Mouse (Mus musculus): ENCODE data around the gene Kcnip1. TPM values are rescaled to one million over a fixed set of nuclear protein-coding genes. Genes with fewer than 3 reads are reported as not detected.

Gene Kcnip1
- total and polyA plus RNA-seq, 2 experiments, result not detected

GRCm38 (mm10) chr11:33986525-33986924 is 6.4 kb downstream of the Kcnip1 start:
- no peaks in the 10 kb centered on the region for H3K4me1 ChIP-seq (ENCODE audit: control insufficient read depth, insufficient read depth, low read length)
- H3K4me3 ChIP-seq (ENCODE audit: insufficient read depth, low read depth, low read length), result no peak overlapping the region
- H3K27me3 ChIP-seq (ENCODE audit: control insufficient read depth, insufficient read depth, low read length), result no peaks in the 10 kb centered on the region
- no peak overlapping the region for H3K9ac ChIP-seq (ENCODE audit: low read depth, low read length)
- TF ChIP-seq POLR2A (IDR thresholded peaks at IDR 0.05; ENCODE audit: extremely low read depth, insufficient read depth, low read length) (no peak), CTCF (IDR thresholded peaks at IDR 0.05; ENCODE audit: low read depth, low read length) (no peak)
- 81% methylated on average over 2 of the region's 2 CpGs for WGBS
- H3K79me2 ChIP-seq (ENCODE audit: control insufficient read depth, insufficient read depth, low read length), result no peaks in the 10 kb centered on the region
- no peak for DNase-seq (ENCODE audit: extremely low read depth, low read depth, low spot score)
- H3K36me3 ChIP-seq (ENCODE audit: control insufficient read depth, insufficient read depth, low read length), result no peaks in the 10 kb centered on the region
- no peak overlapping the region for H3K27ac ChIP-seq (replicated peaks; ENCODE audit: insufficient read depth, low read depth, low read length)

GRCm38 (mm10) chr11:33980146-33980545 is 12.8 kb downstream of the Kcnip1 start:
- TF ChIP-seq CTCF (IDR thresholded peaks at IDR 0.05; ENCODE audit: low read depth, low read length) (no peak), POLR2A (IDR thresholded peaks at IDR 0.05; ENCODE audit: extremely low read depth, insufficient read depth, low read length) (no peak)
- WGBS, result 77% methylated on average over 4 of the region's 4 CpGs
- no peak overlapping the region for H3K4me3 ChIP-seq (ENCODE audit: insufficient read depth, low read depth, low read length)
- no peak for DNase-seq (ENCODE audit: extremely low read depth, low read depth, low spot score)
- H3K27me3 ChIP-seq (ENCODE audit: control insufficient read depth, insufficient read depth, low read length), result no peaks in the 10 kb centered on the region
- H3K79me2 ChIP-seq (ENCODE audit: control insufficient read depth, insufficient read depth, low read length), result no peaks in the 10 kb centered on the region
- H3K4me1 ChIP-seq (ENCODE audit: control insufficient read depth, insufficient read depth, low read length), result no peaks in the 10 kb centered on the region
- no peaks in the 10 kb centered on the region for H3K36me3 ChIP-seq (ENCODE audit: control insufficient read depth, insufficient read depth, low read length)
- no peak overlapping the region for H3K9ac ChIP-seq (ENCODE audit: low read depth, low read length)
- H3K27ac ChIP-seq (replicated peaks; ENCODE audit: insufficient read depth, low read depth, low read length), result no peak overlapping the region

GRCm38 (mm10) chr11:33975121-33975520 is 17.8 kb downstream of the Kcnip1 start:
- Histone ChIP-seq H3K27me3 (ENCODE audit: control insufficient read depth, insufficient read depth, low read length) (no peaks in the 10 kb centered on the region), H3K4me1 (ENCODE audit: control insufficient read depth, insufficient read depth, low read length) (no peaks in the 10 kb centered on the region), H3K27ac (replicated peaks; ENCODE audit: insufficient read depth, low read depth, low read length) (no peak overlapping the region), H3K36me3 (ENCODE audit: control insufficient read depth, insufficient read depth, low read length) (no peaks in the 10 kb centered on the region), H3K79me2 (ENCODE audit: control insufficient read depth, insufficient read depth, low read length) (no peaks in the 10 kb centered on the region), H3K4me3 (ENCODE audit: insufficient read depth, low read depth, low read length) (no peak overlapping the region), H3K9ac (ENCODE audit: low read depth, low read length) (no peak overlapping the region)
- TF ChIP-seq POLR2A (IDR thresholded peaks at IDR 0.05; ENCODE audit: extremely low read depth, insufficient read depth, low read length) (no peak), CTCF (IDR thresholded peaks at IDR 0.05; ENCODE audit: low read depth, low read length) (no peak)
- WGBS, result 83% methylated on average over 2 of the region's 2 CpGs
- DNase-seq (ENCODE audit: extremely low read depth, low read depth, low spot score), result peak; percentile 2

GRCm38 (mm10) chr11:33974341-33975040 is 18.5 kb downstream of the Kcnip1 start:
- no peak for DNase-seq (ENCODE audit: extremely low read depth, low read depth, low spot score)
- Histone ChIP-seq H3K79me2 (ENCODE audit: control insufficient read depth, insufficient read depth, low read length) (no peaks in the 10 kb centered on the region), H3K4me1 (ENCODE audit: control insufficient read depth, insufficient read depth, low read length) (no peaks in the 10 kb centered on the region), H3K27ac (replicated peaks; ENCODE audit: insufficient read depth, low read depth, low read length) (no peak overlapping the region), H3K36me3 (ENCODE audit: control insufficient read depth, insufficient read depth, low read length) (no peaks in the 10 kb centered on the region), H3K4me3 (ENCODE audit: insufficient read depth, low read depth, low read length) (no peak overlapping the region), H3K9ac (ENCODE audit: low read depth, low read length) (no peak overlapping the region), H3K27me3 (ENCODE audit: control insufficient read depth, insufficient read depth, low read length) (no peaks in the 10 kb centered on the region)
- 82% methylated on average over 14 of the region's 14 CpGs for WGBS
- TF ChIP-seq CTCF (IDR thresholded peaks at IDR 0.05; ENCODE audit: low read depth, low read length) (no peak), POLR2A (IDR thresholded peaks at IDR 0.05; ENCODE audit: extremely low read depth, insufficient read depth, low read length) (no peak)

- no peak for TF ChIP-seq POLR2A (IDR thresholded peaks at IDR 0.05; ENCODE audit: extremely low read depth, insufficient read depth, low read length)
- no peak for TF ChIP-seq CTCF (IDR thresholded peaks at IDR 0.05; ENCODE audit: low read depth, low read length)
- Histone ChIP-seq H3K4me3 (ENCODE audit: insufficient read depth, low read depth, low read length) (no peak overlapping the region), H3K9ac (ENCODE audit: low read depth, low read length) (no peak overlapping the region), H3K79me2 (ENCODE audit: control insufficient read depth, insufficient read depth, low read length) (no peaks in the 10 kb centered on the region), H3K4me1 (ENCODE audit: control insufficient read depth, insufficient read depth, low read length) (no peaks in the 10 kb centered on the region), H3K27me3 (ENCODE audit: control insufficient read depth, insufficient read depth, low read length) (no peaks in the 10 kb centered on the region), H3K36me3 (ENCODE audit: control insufficient read depth, insufficient read depth, low read length) (no peaks in the 10 kb centered on the region), H3K27ac (replicated peaks; ENCODE audit: insufficient read depth, low read depth, low read length) (no peak overlapping the region)
- no peak for DNase-seq (ENCODE audit: extremely low read depth, low read depth, low spot score)
- 80% methylated on average over 7 of the region's 7 CpGs for WGBS
Measured at GRCm38 (mm10) chr11:33972114-33972513, 20.8 kb downstream of the Kcnip1 start.

- H3K4me3 ChIP-seq (ENCODE audit: insufficient read depth, low read depth, low read length), result no peak overlapping the region
- H3K9ac ChIP-seq (ENCODE audit: low read depth, low read length), result no peak overlapping the region
- H3K36me3 ChIP-seq (ENCODE audit: control insufficient read depth, insufficient read depth, low read length), result no peaks in the 10 kb centered on the region
- no peaks in the 10 kb centered on the region for H3K79me2 ChIP-seq (ENCODE audit: control insufficient read depth, insufficient read depth, low read length)
- no peaks in the 10 kb centered on the region for H3K4me1 ChIP-seq (ENCODE audit: control insufficient read depth, insufficient read depth, low read length)
- DNase-seq (ENCODE audit: extremely low read depth, low read depth, low spot score), result no peak
- WGBS, result 82% methylated on average over 3 of the region's 3 CpGs
- H3K27ac ChIP-seq (replicated peaks; ENCODE audit: insufficient read depth, low read depth, low read length), result no peak overlapping the region
- no peak for TF ChIP-seq CTCF (IDR thresholded peaks at IDR 0.05; ENCODE audit: low read depth, low read length)
- no peaks in the 10 kb centered on the region for H3K27me3 ChIP-seq (ENCODE audit: control insufficient read depth, insufficient read depth, low read length)
Measured at GRCm38 (mm10) chr11:33969199-33969598, 23.8 kb downstream of the Kcnip1 start.
